Mouse (Mus musculus): ENCODE measurements around the gene Rps2.

DNA sequence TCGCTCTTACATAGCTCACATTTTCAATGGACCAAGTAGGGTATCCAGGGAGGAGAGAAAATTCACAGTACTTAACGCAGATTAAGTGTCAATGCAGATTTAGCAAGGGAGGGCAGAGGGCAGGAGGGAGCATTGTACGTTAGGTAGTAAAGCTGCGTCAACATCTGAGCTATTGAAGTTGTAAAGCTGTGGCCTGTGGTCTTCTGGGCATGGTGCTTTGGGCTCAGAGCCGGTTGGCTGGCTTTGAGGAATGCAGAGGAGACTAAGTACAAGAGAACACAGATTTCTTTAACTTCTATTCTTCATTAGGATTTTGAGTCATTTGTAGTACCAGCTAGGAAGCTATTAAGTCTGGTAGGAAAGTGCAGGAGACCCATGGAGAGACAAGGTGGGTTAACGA, 2.4 kb upstream of the Rps2 start:
- TF ChIP-seq HCFC1 (IDR thresholded peaks at IDR 0.05; ENCODE audit: low read depth, low read length) (no peak), MAX (IDR thresholded peaks at IDR 0.05; ENCODE audit: low read length) (no peak), CHD1 (IDR thresholded peaks at IDR 0.05; ENCODE audit: low read depth, low read length) (no peak), POLR2AphosphoS5 (IDR thresholded peaks at IDR 0.05; ENCODE audit: borderline replicate concordance, low read depth, low read length) (no peak)
